Mouse (Mus musculus) heart, adult 9 months (tissue): Measurements from ENCODE around the gene Arhgef33.

Experiments
- DNase-seq, 2 experiments: peaks; one replicate each; pipeline ENCODE4 v3.0.0; 2022; ENCODE audit warnings: low spot score in 2 of 2

The Arhgef33 gene

DNA sequence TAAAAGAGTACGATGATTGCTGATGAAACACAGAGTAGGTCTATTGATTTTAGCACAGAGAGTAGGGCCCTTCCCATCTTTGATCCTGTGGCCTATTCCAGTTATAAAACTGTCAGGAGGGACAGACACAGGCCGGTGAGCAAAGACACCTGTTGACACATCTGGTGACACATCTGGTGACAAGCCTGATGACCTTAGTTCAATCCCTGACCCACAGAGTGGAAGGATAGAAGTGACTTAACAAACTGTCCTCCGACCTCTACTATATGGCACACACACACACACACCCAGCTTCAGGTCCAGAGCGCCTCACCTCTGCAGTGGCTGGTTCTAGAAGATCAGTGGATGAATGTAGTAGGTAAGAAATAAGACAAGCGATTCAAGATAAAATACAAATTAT, 139.3 kb downstream of the Arhgef33 start:
- DNase-seq: no peak
